Mouse (Mus musculus) MEL (cell line): ENCODE measurements around the gene Rab20.

ENCODE experiments used
- CHD1 ChIP-seq: IDR thresholded peaks from 2 replicates; pipeline ENCODE4 v1.6.1; 2012; ENCODE audit warnings: low read depth, mild to moderate bottlenecking, inconsistent platforms, low read length, improper control_type of control experiment
- CTCF ChIP-seq, 3 experiments: IDR thresholded peaks in 2 of 3; conservative IDR thresholded peaks in 1 of 3; 2 replicates each; pipeline ENCODE4 v1.5.1; 2011 to 2012; ENCODE audit warnings: low read length in 3 of 3, low read depth in 2 of 3, mild to moderate bottlenecking in 2 of 3, improper control_type of control experiment in 1 of 3, inconsistent platforms in 1 of 3, mixed read lengths in 1 of 3, moderate library complexity in 1 of 3; ENCODE audit not compliant: control insufficient read depth in 1 of 3, insufficient read depth in 1 of 3, poor library complexity in 1 of 3, severe bottlenecking in 1 of 3
- GABPA ChIP-seq: IDR thresholded peaks from 2 replicates; pipeline ENCODE4 v1.6.1; 2012; ENCODE audit warnings: low read depth, mild to moderate bottlenecking, inconsistent platforms, low read length, improper control_type of control experiment, moderate library complexity
- MAX ChIP-seq: IDR thresholded peaks from 2 replicates; pipeline ENCODE4 v1.6.1; 2011; ENCODE audit warnings: low read length, improper control_type of control experiment
- RAD21 ChIP-seq: IDR thresholded peaks from 2 replicates; pipeline ENCODE4 v1.6.1; 2011; ENCODE audit warnings: mild to moderate bottlenecking, low read depth, low read length, improper control_type of control experiment
- SMC3 ChIP-seq: IDR thresholded peaks from 2 replicates; pipeline ENCODE4 v1.6.1; 2011; ENCODE audit warnings: low read depth, low read length, improper control_type of control experiment
- USF1 ChIP-seq: IDR thresholded peaks from 2 replicates; pipeline ENCODE4 v1.6.1; 2014; ENCODE audit warnings: low read depth, mild to moderate bottlenecking, inconsistent platforms, low read length, improper control_type of control experiment, moderate library complexity

GRCm38 (mm10) chr8:11454228-11454627, 24.3 kb downstream of the Rab20 start:
- TF ChIP-seq CHD1: no peak
- no peak for TF ChIP-seq CTCF (IDR thresholded peaks at IDR 0.05 in 2 of 3, conservative IDR thresholded peaks at IDR 0.05 in 1 of 3; ENCODE audit: control insufficient read depth in 1 of 3, insufficient read depth in 1 of 3, low read depth in 2 of 3, low read length in 3 of 3, poor library complexity in 1 of 3, severe bottlenecking in 1 of 3)
- TF ChIP-seq SMC3: no peak
- no peak for TF ChIP-seq MAX
- TF ChIP-seq GABPA: no peak
- no peak for TF ChIP-seq USF1
- no peak for TF ChIP-seq RAD21
